Mouse (Mus musculus): ENCODE results near the gene Tmem218. TPM values are rescaled to one million over a fixed set of nuclear protein-coding genes. Genes with fewer than 3 reads are reported as not detected.
A peak's percentile ranks its signal among the peaks of the same experiment; 100 is the strongest.

The Tmem218 gene
- polyA plus RNA-seq, 1 experiment from 2014 or later = 9.9 TPM

DNA sequence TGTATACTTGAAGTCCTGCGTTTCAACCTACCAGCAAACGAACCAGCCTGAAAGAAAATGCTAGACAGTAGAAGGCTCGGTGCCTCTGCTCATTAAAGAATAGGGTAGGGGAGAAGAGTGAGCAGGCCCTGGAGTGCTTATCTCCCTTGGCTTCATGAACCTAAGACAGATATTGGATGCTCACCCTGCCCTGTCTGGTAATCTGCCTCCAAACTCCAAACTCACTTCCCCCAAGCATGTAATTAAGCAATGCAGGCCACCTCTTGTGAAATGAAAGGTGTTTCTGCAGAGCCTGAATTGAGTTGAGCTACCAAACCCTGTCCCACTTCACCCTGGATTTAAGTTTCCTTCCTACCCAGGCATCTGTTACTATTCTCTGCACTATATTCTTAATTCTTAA, 34.7 kb downstream of the Tmem218 start:
- Histone ChIP-seq H3K27me3 (replicated peaks; ENCODE audit: control insufficient read depth, insufficient read depth, low read length) (no peaks in the 10 kb centered on the region), H3K9ac (ENCODE audit: low read length) (no peak overlapping the region), H3K9me3 (ENCODE audit: control insufficient read depth, low read length) (no peaks in the 10 kb centered on the region), H3K4me3 (ENCODE audit: low read depth, low read length) (no peak overlapping the region), H3K36me3 (ENCODE audit: control insufficient read depth, insufficient read depth, low read length) (no peaks in the 10 kb centered on the region), H3K4me2 (ENCODE audit: low read length) (no peak overlapping the region), H3K4me1 (replicated peaks; ENCODE audit: control insufficient read depth, insufficient read depth, low read length) (no peaks in the 10 kb centered on the region), H3K27ac (ENCODE audit: low read depth) (no peak overlapping the region)
- ATAC-seq (replicated peaks; ENCODE audit: low FRiP score, low TSS enrichment, low read depth) = no peak
- 91% methylated on average over 3 of the region's 3 CpGs for WGBS
- DNase-seq (ENCODE audit: low spot score) = no peak

DNA sequence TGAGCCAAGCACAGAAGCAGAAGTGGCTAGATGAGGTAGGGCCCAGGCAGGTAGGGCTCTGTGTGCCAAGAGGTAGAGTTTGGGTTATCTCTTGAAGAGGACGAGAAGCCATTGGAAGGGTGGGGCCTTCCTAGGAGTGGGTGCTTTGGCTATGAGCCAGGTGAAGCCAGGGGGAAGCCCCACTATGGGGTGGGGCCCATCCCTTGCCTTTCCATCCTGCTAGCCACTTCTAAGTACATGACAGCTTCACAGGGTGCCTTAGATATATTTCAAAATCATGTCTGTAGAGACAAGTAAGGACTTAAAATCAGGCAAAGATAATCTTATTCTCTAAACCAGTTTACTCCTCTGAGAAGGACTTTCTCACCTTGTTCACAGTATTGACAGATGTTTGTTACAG, 36.6 kb downstream of the Tmem218 start:
- WGBS = 67% methylated on average over 1 of the region's 1 CpGs
- Histone ChIP-seq H3K4me1 (replicated peaks; ENCODE audit: control insufficient read depth, insufficient read depth, low read length) (0 out of 2 replicates have a peak, but pooled peaks cover 3% of the 10 kb centered on the region), H3K9me3 (ENCODE audit: control insufficient read depth, low read length) (no peaks in the 10 kb centered on the region), H3K4me2 (ENCODE audit: low read length) (no peak overlapping the region), H3K4me3 (ENCODE audit: low read depth, low read length) (no peak overlapping the region), H3K27ac (ENCODE audit: low read depth) (no peak overlapping the region), H3K36me3 (ENCODE audit: control insufficient read depth, insufficient read depth, low read length) (no peaks in the 10 kb centered on the region), H3K9ac (ENCODE audit: low read length) (no peak overlapping the region), H3K27me3 (replicated peaks; ENCODE audit: control insufficient read depth, insufficient read depth, low read length) (no peaks in the 10 kb centered on the region)
- DNase-seq (ENCODE audit: low spot score) (no peak), ATAC-seq (replicated peaks; ENCODE audit: low FRiP score, low TSS enrichment, low read depth) (no peak)

GRCm38 (mm10) chr9:37245404-37245803, 37.4 kb downstream of the Tmem218 start:
- ATAC-seq (replicated peaks; ENCODE audit: low FRiP score, low TSS enrichment, low read depth) (no peak), DNase-seq (ENCODE audit: low spot score) (no peak)
- no peak overlapping the region for H3K4me3 ChIP-seq (ENCODE audit: low read depth, low read length)
- WGBS = 61% methylated on average over 2 of the region's 2 CpGs
- H3K27ac ChIP-seq (ENCODE audit: low read depth) = no peak overlapping the region
- H3K9ac ChIP-seq (ENCODE audit: low read length) = no peak overlapping the region
- no peak overlapping the region for H3K4me2 ChIP-seq (ENCODE audit: low read length)
- no peaks in the 10 kb centered on the region for H3K36me3 ChIP-seq (ENCODE audit: control insufficient read depth, insufficient read depth, low read length)
- H3K4me1 ChIP-seq (replicated peaks; ENCODE audit: control insufficient read depth, insufficient read depth, low read length) = 0 out of 2 replicates have a peak, but pooled peaks cover 3% of the 10 kb centered on the region
- no peaks in the 10 kb centered on the region for H3K27me3 ChIP-seq (replicated peaks; ENCODE audit: control insufficient read depth, insufficient read depth, low read length)
- no peaks in the 10 kb centered on the region for H3K9me3 ChIP-seq (ENCODE audit: control insufficient read depth, low read length)

DNA sequence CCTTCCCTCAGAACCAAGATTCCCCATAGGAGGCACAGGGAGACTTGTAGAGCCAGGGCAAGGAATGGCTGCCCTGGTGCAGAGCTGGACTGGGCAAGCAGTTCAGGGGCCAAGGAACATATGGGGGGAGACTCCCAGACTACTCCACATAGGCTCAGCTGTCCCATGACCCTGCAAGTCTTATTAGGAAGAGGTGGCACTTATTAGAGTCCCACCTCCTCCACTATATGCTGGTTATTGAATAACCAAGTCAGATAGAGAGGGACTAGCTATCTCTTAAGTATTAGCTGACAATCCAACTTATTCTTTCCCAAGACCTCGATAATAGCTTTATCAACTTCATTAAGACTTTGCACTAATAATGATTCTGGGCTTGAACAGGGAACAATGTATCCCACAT, 37.8 kb downstream of the Tmem218 start:
- Histone ChIP-seq H3K4me3 (ENCODE audit: low read depth, low read length) (no peak overlapping the region), H3K27me3 (replicated peaks; ENCODE audit: control insufficient read depth, insufficient read depth, low read length) (no peaks in the 10 kb centered on the region), H3K9me3 (ENCODE audit: control insufficient read depth, low read length) (no peaks in the 10 kb centered on the region), H3K9ac (ENCODE audit: low read length) (no peak overlapping the region), H3K4me2 (ENCODE audit: low read length) (no peak overlapping the region), H3K27ac (ENCODE audit: low read depth) (no peak overlapping the region), H3K36me3 (ENCODE audit: control insufficient read depth, insufficient read depth, low read length) (no peaks in the 10 kb centered on the region), H3K4me1 (replicated peaks; ENCODE audit: control insufficient read depth, insufficient read depth, low read length) (0 out of 2 replicates have a peak, but pooled peaks cover 3% of the 10 kb centered on the region)
- WGBS = 91% methylated on average over 1 of the region's 1 CpGs
- DNase-seq (ENCODE audit: low spot score) = no peak
- no peak for ATAC-seq (replicated peaks; ENCODE audit: low FRiP score, low TSS enrichment, low read depth)

GRCm38 (mm10) chr9:37247429-37247828, 39.4 kb downstream of the Tmem218 start:
- 0 out of 2 replicates have a peak, but pooled peaks cover 3% of the 10 kb centered on the region for H3K4me1 ChIP-seq (replicated peaks; ENCODE audit: control insufficient read depth, insufficient read depth, low read length)
- no peak overlapping the region for H3K9ac ChIP-seq (ENCODE audit: low read length)
- ATAC-seq (replicated peaks; ENCODE audit: low FRiP score, low TSS enrichment, low read depth) (no peak; the same call in 1 of the 2 replicates), DNase-seq (ENCODE audit: low spot score) (no peak)
- H3K4me2 ChIP-seq (ENCODE audit: low read length) = no peak overlapping the region
- H3K4me3 ChIP-seq (ENCODE audit: low read depth, low read length) = no peak overlapping the region
- no peaks in the 10 kb centered on the region for H3K27me3 ChIP-seq (replicated peaks; ENCODE audit: control insufficient read depth, insufficient read depth, low read length)
- no peaks in the 10 kb centered on the region for H3K9me3 ChIP-seq (ENCODE audit: control insufficient read depth, low read length)
- no peaks in the 10 kb centered on the region for H3K36me3 ChIP-seq (ENCODE audit: control insufficient read depth, insufficient read depth, low read length)
- no peak overlapping the region for H3K27ac ChIP-seq (ENCODE audit: low read depth)

DNA sequence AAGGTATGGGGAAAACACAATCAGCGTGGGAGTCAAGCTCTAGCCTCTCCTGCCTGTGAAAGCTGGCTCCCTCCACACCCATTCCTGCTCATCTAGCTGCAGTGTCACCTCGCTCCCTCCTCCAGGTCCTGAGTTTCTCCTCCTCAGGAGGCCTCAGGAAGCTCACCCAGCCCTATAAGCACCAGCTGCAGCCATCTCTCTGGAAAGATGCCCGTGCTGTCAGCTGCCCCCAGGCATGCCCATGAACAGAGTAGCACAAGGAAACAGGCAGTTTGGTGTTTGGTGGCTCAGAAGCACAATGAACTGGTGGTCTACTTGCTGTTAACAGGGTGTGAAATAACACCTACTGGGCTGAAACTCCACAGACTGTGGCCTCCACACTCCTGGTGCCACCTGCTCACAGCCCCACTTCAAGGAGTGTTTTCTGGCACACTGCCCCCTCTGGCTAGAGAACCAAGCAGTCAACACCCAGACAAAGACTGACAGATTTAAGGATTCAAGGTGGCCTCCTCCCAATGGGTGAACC, 40.4 kb downstream of the Tmem218 start:
- ATAC-seq (replicated peaks; ENCODE audit: low FRiP score, low TSS enrichment, low read depth) = no peak
- no peak overlapping the region for H3K4me2 ChIP-seq (ENCODE audit: low read length)
- DNase-seq (ENCODE audit: low spot score) = no peak
- H3K27me3 ChIP-seq (replicated peaks; ENCODE audit: control insufficient read depth, insufficient read depth, low read length) = no peaks in the 10 kb centered on the region
- no peak overlapping the region for H3K9ac ChIP-seq (ENCODE audit: low read length)
- H3K36me3 ChIP-seq (ENCODE audit: control insufficient read depth, insufficient read depth, low read length) = no peaks in the 10 kb centered on the region
- H3K9me3 ChIP-seq (ENCODE audit: control insufficient read depth, low read length) = no peaks in the 10 kb centered on the region
- H3K4me3 ChIP-seq (ENCODE audit: low read depth, low read length) = no peak overlapping the region
- 0 out of 2 replicates have a peak, but pooled peaks cover 3% of the 10 kb centered on the region for H3K4me1 ChIP-seq (replicated peaks; ENCODE audit: control insufficient read depth, insufficient read depth, low read length)
- WGBS = 47% methylated on average over 3 of the region's 3 CpGs
- no peak overlapping the region for H3K27ac ChIP-seq (ENCODE audit: low read depth)

- Histone ChIP-seq H3K4me3 (ENCODE audit: low read depth, low read length) (no peak overlapping the region), H3K9me3 (ENCODE audit: control insufficient read depth, low read length) (no peaks in the 10 kb centered on the region), H3K36me3 (ENCODE audit: control insufficient read depth, insufficient read depth, low read length) (no peaks in the 10 kb centered on the region), H3K9ac (ENCODE audit: low read length) (no peak overlapping the region), H3K4me2 (ENCODE audit: low read length) (no peak overlapping the region), H3K27ac (ENCODE audit: low read depth) (no peak overlapping the region), H3K4me1 (replicated peaks; ENCODE audit: control insufficient read depth, insufficient read depth, low read length) (0 out of 2 replicates have a peak, but pooled peaks cover 3% of the 10 kb centered on the region), H3K27me3 (replicated peaks; ENCODE audit: control insufficient read depth, insufficient read depth, low read length) (peaks cover 5% of the 10 kb centered on the region; the same call in 1 of the 2 replicates)
- ATAC-seq (replicated peaks; ENCODE audit: low FRiP score, low TSS enrichment, low read depth) (no peak), DNase-seq (ENCODE audit: low spot score) (no peak)
- WGBS = 83% methylated on average over 3 of the region's 3 CpGs
Observed at GRCm38 (mm10) chr9:37249976-37250375, 42.0 kb downstream of the Tmem218 start.

GRCm38 (mm10) chr9:37250631-37251030, 42.6 kb downstream of the Tmem218 start:
- peaks cover 5% of the 10 kb centered on the region; the same call in 1 of the 2 replicates for H3K27me3 ChIP-seq (replicated peaks; ENCODE audit: control insufficient read depth, insufficient read depth, low read length)
- no peak for ATAC-seq (replicated peaks; ENCODE audit: low FRiP score, low TSS enrichment, low read depth)
- no peak overlapping the region for H3K9ac ChIP-seq (ENCODE audit: low read length)
- no peaks in the 10 kb centered on the region for H3K9me3 ChIP-seq (ENCODE audit: control insufficient read depth, low read length)
- H3K36me3 ChIP-seq (ENCODE audit: control insufficient read depth, insufficient read depth, low read length) = no peaks in the 10 kb centered on the region
- no peak overlapping the region for H3K27ac ChIP-seq (ENCODE audit: low read depth)
- no peak overlapping the region for H3K4me2 ChIP-seq (ENCODE audit: low read length)
- DNase-seq (ENCODE audit: low spot score) = no peak
- H3K4me3 ChIP-seq (ENCODE audit: low read depth, low read length) = no peak overlapping the region
- peaks cover 3% of the 10 kb centered on the region; the same call in 1 of the 2 replicates for H3K4me1 ChIP-seq (replicated peaks; ENCODE audit: control insufficient read depth, insufficient read depth, low read length)
- WGBS = 79% methylated on average over 6 of the region's 6 CpGs

DNA sequence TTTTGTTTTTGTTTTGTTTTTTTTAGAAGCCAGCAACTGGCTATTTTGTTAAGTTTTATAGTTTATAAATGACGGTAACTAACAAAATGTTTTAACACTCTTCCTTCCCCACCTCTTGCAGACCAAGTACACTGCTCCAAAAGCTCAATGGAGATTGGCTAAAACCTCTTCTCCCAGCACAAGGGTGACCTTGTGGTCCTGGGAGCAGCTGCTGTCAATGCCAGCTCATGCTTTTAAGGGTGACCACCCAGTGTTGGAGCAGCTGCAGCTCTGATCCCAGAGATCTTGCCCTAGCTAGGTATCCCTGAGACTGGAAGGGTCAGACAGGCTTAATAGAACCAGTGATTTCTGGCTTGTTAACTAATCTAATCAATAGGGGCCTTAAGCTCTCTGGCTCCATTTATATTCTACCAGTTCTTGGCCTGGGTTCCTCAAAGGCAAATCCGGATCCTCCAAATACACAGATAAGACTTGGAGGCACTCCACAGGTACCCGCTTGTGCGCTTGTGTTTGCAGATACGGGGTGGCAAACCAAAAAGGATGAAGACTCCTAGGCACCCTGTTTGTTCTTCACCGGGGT, 46.6 kb downstream of the Tmem218 start:
- Histone ChIP-seq H3K9me3 (ENCODE audit: control insufficient read depth, low read length) (no peaks in the 10 kb centered on the region), H3K27me3 (replicated peaks; ENCODE audit: control insufficient read depth, insufficient read depth, low read length) (peaks cover 5% of the 10 kb centered on the region; the same call in 1 of the 2 replicates), H3K27ac (ENCODE audit: low read depth) (no peak overlapping the region), H3K36me3 (ENCODE audit: control insufficient read depth, insufficient read depth, low read length) (no peaks in the 10 kb centered on the region), H3K4me3 (ENCODE audit: low read depth, low read length) (peak overlapping the region; percentile 44), H3K9ac (ENCODE audit: low read length) (peak overlapping the region; percentile 39; the same call in 1 of the 2 replicates), H3K4me2 (ENCODE audit: low read length) (peak overlapping the region; percentile 87), H3K4me1 (replicated peaks; ENCODE audit: control insufficient read depth, insufficient read depth, low read length) (peaks cover under 1% of the 10 kb centered on the region; the same call in 1 of the 2 replicates)
- 19% methylated on average over 6 of the region's 6 CpGs for WGBS
- ATAC-seq (replicated peaks; ENCODE audit: low FRiP score, low TSS enrichment, low read depth) (0 out of 2 replicates have a peak, but pooled peaks have one; percentile 14), DNase-seq (ENCODE audit: low spot score) (no peak)

Data from intestine, embryonic 14.5 days (tissue).